Mouse (Mus musculus): ENCODE measurements around the gene Tmprss9.

GRCm38 (mm10) chr10:80823847-80824643 is 47.6 kb upstream of the Tmprss9 start:
- no peak for TF ChIP-seq EP300 (optimal IDR thresholded peaks at IDR 0.05)
- TF ChIP-seq CTCF (IDR thresholded peaks at IDR 0.05; ENCODE audit: low read depth), result no peak
